Comparison of ENCODE assay signal across 8 mouse cellular contexts in the genomic region with DNA sequence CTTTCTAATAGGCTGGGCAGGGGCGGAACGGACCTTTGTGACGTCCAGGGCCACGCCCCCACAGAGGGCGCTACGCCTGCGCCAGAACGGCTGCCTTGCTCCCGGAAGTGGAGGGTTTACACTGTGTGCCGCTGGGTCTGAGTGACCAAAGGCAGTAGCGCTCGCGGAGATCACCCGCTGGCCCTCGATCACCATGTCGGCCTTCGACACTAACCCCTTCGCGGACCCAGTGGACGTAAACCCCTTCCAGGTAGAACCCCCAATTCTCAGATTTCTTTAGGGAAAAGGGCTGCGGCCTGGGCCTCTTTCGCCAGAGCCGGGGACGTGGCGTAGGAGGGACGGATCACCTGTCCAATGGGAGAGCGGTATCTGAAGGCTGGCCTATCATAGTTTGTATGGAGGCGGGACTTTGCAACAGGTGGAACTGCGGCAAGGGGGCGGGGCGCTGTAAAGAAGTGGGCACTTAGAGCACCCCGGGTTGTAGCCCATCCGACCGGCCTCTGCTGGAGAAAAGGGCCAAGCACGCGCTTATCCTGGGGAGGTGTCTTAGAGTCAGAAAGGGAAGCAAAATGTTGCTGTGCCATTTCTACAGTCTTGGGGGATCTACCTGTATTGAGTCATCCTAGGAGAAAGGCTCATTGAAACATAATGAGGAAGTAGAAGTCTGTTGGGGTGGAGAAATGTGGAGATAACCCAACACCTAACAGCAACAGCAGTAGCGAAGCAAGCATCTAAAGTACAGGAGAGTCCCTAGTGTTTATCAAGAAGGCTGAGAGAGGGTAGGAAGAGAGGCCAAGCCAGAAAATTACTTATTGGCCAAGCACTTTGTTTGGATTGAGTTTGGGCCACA. TPM values are rescaled to one million over a fixed set of nuclear protein-coding genes. Genes with fewer than 3 reads are reported as not detected.
DNase-seq lines count a peak whose midpoint lies in the region; ATAC-seq lines count a peak whose summit lies in the region.

A gene (plus strand): TSS at position 83 of the 850 bp plus-strand sequence.

- DNase-seq in Muller cell, postnatal 12 days (ENCODE audit: inconsistent ontology term): peak; percentile 97
- DNase-seq in cerebellum, adult 9-11 months: peak; percentile 94
- DNase-seq in frontal cortex, postnatal 10 days (ENCODE audit: low spot score in 2 of 2): peak; percentile 86 to 92
- DNase-seq in layer of hippocampus, postnatal 14 days (ENCODE audit: low spot score in 2 of 2): peak; percentile 94 to 97
- DNase-seq in lung, postnatal 14 days: peak; percentile 94
- DNase-seq in retina, adult 2 months (ENCODE audit: low read depth, low spot score): peak; percentile 85
- peak; percentile 89 to 92 for DNase-seq in thymus, postnatal 36 days

- peaks cover 32% of the 10 kb centered on the region for H3K4me1 ChIP-seq in hindbrain, embryonic 12.5 days

- H3K27me3 ChIP-seq in hindbrain, embryonic 12.5 days: no peaks in the 10 kb centered on the region

- WGBS in hindbrain, embryonic 12.5 days: under 1% methylated on average over 37 of the region's 37 CpGs

- peak within 1 kb of the TSS; percentile 83 for H3K4me2 ChIP-seq in hindbrain, embryonic 12.5 days (replicated peaks)

- H3K9me3 ChIP-seq in hindbrain, embryonic 12.5 days (replicated peaks): no peaks in the 10 kb centered on the region

- H3K9ac ChIP-seq in hindbrain, embryonic 12.5 days: peak within 1 kb of the TSS; percentile 72

- peak within 1 kb of the TSS; percentile 84 for H3K27ac ChIP-seq in hindbrain, embryonic 12.5 days

- no peaks in the 10 kb centered on the region; the same call in 1 of the 2 replicates for H3K36me3 ChIP-seq in hindbrain, embryonic 12.5 days

- H3K4me3 ChIP-seq in hindbrain, embryonic 12.5 days: peak within 1 kb of the TSS; percentile 66

- ATAC-seq in hindbrain, embryonic 12.5 days (ENCODE audit: low FRiP score): peak; percentile 100

RNA-seq across cellular contexts. Expression of the gene that starts here (rescaled TPM):
- polyA plus RNA-seq in hindbrain, embryonic 12.5 days (2016; fragmentation: Nextera tagmentation; extraction: Ambion mirVana): 61.9 and 63.3 TPM in 2 replicates
- 10 to 100 TPM; 26.6 to 28.0 TPM for total RNA-seq in layer of hippocampus, postnatal 14 days (2021)

Comparison
In these comparisons a context has a peak if more than half of its experiments do, and no peak if none do; other contexts are left out.
1. Peak in every context shown above with its lines: DNase-seq, ATAC-seq, H3K4me3 ChIP-seq and H3K27ac ChIP-seq.